Mouse (Mus musculus) right cerebral cortex, adult 18-20 months (tissue): ENCODE results near the gene Vwa5a.
A peak's percentile ranks its signal among the peaks of the same experiment; 100 is the strongest.

Experiments
- DNase-seq: peaks from one replicate; pipeline ENCODE4 v3.0.0; 2022; ENCODE audit warnings: mixed read lengths

The Vwa5a gene

GRCm38 (mm10) chr9:38718102-38718501, at the start of gene Vwa5a:
Vwa5a (plus strand) TSS chr9:38718268.
- DNase-seq, result no peak

GRCm38 (mm10) chr9:38672887-38673286, 45.2 kb upstream of the Vwa5a start:
- no peak for DNase-seq

DNA sequence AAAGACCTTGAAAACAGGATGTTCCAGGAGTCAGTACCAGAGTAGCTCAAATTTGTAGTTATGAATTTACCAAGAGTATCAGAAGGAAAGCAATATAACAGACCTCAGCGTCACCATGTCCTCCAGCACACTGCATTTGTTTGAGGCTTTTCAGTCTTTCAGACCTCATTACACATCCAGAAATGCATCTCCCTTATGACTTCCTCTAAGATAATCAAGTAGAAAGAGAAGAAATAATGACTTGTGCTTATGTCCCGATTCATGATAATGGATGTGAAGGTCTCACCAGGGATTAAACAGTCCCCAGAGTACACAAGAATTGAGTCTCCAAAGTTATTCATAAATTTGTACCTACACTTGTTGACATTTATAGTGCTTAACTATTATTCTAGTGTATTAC, 43.6 kb upstream of the Vwa5a start, which contains the start of gene Olfr918:
Olfr918 (minus strand) TSS at position 101 of the 400 bp plus-strand sequence.
- DNase-seq, result no peak

GRCm38 (mm10) chr9:38718927-38719441, 916 bp downstream of the Vwa5a start:
- DNase-seq, result peak; percentile 11

DNA sequence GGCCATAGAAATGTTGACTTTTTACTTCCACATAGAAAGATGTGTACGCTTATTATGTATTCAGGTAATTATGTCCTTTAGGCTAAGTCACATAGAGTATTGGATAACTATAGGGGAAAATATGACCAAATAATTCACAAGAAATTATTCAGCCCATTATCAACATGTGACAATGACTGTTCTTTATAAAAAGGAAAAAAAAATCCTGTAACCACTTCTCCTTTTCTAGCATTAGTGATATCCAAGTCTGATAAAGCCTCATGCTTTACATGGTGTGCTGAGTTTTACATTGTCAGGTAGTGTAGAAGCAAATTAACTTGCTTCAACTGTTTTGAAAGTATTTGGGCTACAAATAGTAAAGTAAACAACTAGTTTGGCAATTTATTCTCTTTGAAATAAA, 6.0 kb downstream of the Vwa5a start:
- no peak for DNase-seq

- no peak for DNase-seq
Measured at GRCm38 (mm10) chr9:38728218-38728617, 10.2 kb downstream of the Vwa5a start.

GRCm38 (mm10) chr9:38741408-38741807, 23.3 kb downstream of the Vwa5a start:
- DNase-seq, result no peak

- no peak for DNase-seq
Measured at GRCm38 (mm10) chr9:38744619-38745315, 26.7 kb downstream of the Vwa5a start.

- DNase-seq, result no peak
Measured at GRCm38 (mm10) chr9:38751999-38752398, 33.9 kb downstream of the Vwa5a start, which contains the start of gene Olfr920. Olfr920 (plus strand) TSS chr9:38752299.

- DNase-seq, result no peak
Measured at GRCm38 (mm10) chr9:38772768-38773167, 54.7 kb downstream of the Vwa5a start, which contains the start of gene Olfr921. Olfr921 (plus strand) TSS chr9:38773068.

GRCm38 (mm10) chr9:38792689-38793088, 74.6 kb downstream of the Vwa5a start:
- DNase-seq, result no peak
